Mouse (Mus musculus) midbrain, embryonic 12.5 days (tissue): ENCODE data around the gene Mrgprf. TPM values are rescaled to one million over a fixed set of nuclear protein-coding genes. Genes with fewer than 3 reads are reported as not detected.

Experiments used
- ATAC-seq: fragments of 200-750 bp; cut with Nextera tagmentation; 2 replicates; pipeline ENCODE4 v1.8.0; 2017; ENCODE audit warnings: low read depth, moderate TSS enrichment, moderate library complexity; ENCODE audit not compliant: low FRiP score
- H3K27ac ChIP-seq: fragments of 300-500 bp; sonication (generic); replicated peaks from 2 replicates; pipeline ENCODE4 v1.5.1; 2016; ENCODE audit warnings: mild to moderate bottlenecking
- H3K27me3 ChIP-seq: fragments of 300-500 bp; sonication (generic); 2 replicates; pipeline ENCODE4 v1.6.1; 2016; ENCODE audit warnings: mild to moderate bottlenecking
- H3K36me3 ChIP-seq: fragments of 300-500 bp; sonication (generic); 2 replicates; pipeline ENCODE4 v1.6.1; 2016
- H3K4me1 ChIP-seq: fragments of 300-500 bp; sonication (generic); 2 replicates; pipeline ENCODE4 v1.6.1; 2016
- H3K4me2 ChIP-seq: fragments of 300-500 bp; sonication (generic); replicated peaks from 2 replicates; pipeline ENCODE4 v1.6.1; 2016; ENCODE audit warnings: mild to moderate bottlenecking, moderate library complexity
- H3K4me3 ChIP-seq: fragments of 300-500 bp; sonication (generic); 2 replicates; pipeline ENCODE4 v1.5.1; 2016; ENCODE audit warnings: mild to moderate bottlenecking
- H3K9ac ChIP-seq: fragments of 300-500 bp; sonication (generic); replicated peaks from 2 replicates; pipeline ENCODE4 v1.6.1; 2016; ENCODE audit warnings: mild to moderate bottlenecking, moderate library complexity
- H3K9me3 ChIP-seq: fragments of 300-500 bp; sonication (generic); 2 replicates; pipeline ENCODE4 v1.6.1; 2016; ENCODE audit warnings: mild to moderate bottlenecking
- WGBS: fragments of 180-500 bp; shearing (Covaris S2); methylation state at CpG from one replicate; pipeline ENCODE4 v1.1.7; 2016; 5-methylcytosine and 5-hydroxymethylcytosine counted together
- polyA plus RNA-seq: library from polyadenylated mRNA; unstranded; fragments of >200 nt; fragmentation: Nextera tagmentation; extraction: Ambion mirVana; gene quantifications from 2 replicates; pipeline ENCODE4 v1.2.1, GENCODE M21; 2016

The Mrgprf gene
- 1.2 and 1.8 TPM in 2 replicates for polyA plus RNA-seq

- no peaks in the 10 kb centered on the region for H3K27me3 ChIP-seq
- 34% methylated on average over 13 of the region's 13 CpGs for WGBS
- no peak within 1 kb of the TSS for H3K27ac ChIP-seq
- no peaks in the 10 kb centered on the region for H3K9me3 ChIP-seq
- H3K36me3 ChIP-seq = no peaks in the 10 kb centered on the region
- no peak within 1 kb of the TSS for H3K4me3 ChIP-seq
- ATAC-seq = no peak
- H3K4me2 ChIP-seq = no peak within 1 kb of the TSS
- no peak within 1 kb of the TSS for H3K9ac ChIP-seq
- H3K4me1 ChIP-seq = peaks cover 21% of the 10 kb centered on the region
Observed at GRCm38 (mm10) chr7:145300321-145301007, at the start of gene Mrgprf. Mrgprf (plus strand) TSS chr7:145300828.

GRCm38 (mm10) chr7:145252715-145253476 lies 47.7 kb upstream of the Mrgprf start:
- ATAC-seq = peak; percentile 72

GRCm38 (mm10) chr7:145253986-145254630 lies 46.5 kb upstream of the Mrgprf start:
- Histone ChIP-seq H3K4me3 (no peak overlapping the region), H3K4me1 (0 out of 2 replicates have a peak, but pooled peaks cover 3% of the 10 kb centered on the region), H3K9ac (no peak overlapping the region), H3K27me3 (no peaks in the 10 kb centered on the region), H3K4me2 (no peak overlapping the region), H3K9me3 (no peaks in the 10 kb centered on the region), H3K36me3 (no peaks in the 10 kb centered on the region), H3K27ac (no peak overlapping the region)
- 80% methylated on average over 3 of the region's 3 CpGs for WGBS
- no peak for ATAC-seq

More at GRCm38 (mm10) chr7:145252715-145253476, 47.7 kb upstream of the Mrgprf start:
- 27% methylated on average over 8 of the region's 8 CpGs for WGBS
- Histone ChIP-seq H3K4me1 (0 out of 2 replicates have a peak, but pooled peaks cover 3% of the 10 kb centered on the region), H3K9ac (0 out of 2 replicates have a peak overlapping the region, but pooled peaks have one; percentile 34), H3K27me3 (no peaks in the 10 kb centered on the region), H3K4me2 (no peak overlapping the region), H3K36me3 (no peaks in the 10 kb centered on the region), H3K4me3 (no peak overlapping the region), H3K9me3 (no peaks in the 10 kb centered on the region), H3K27ac (no peak overlapping the region)

- 0 out of 2 replicates have a peak, but pooled peaks cover 3% of the 10 kb centered on the region for H3K4me1 ChIP-seq
- H3K27ac ChIP-seq = no peak overlapping the region
- H3K4me2 ChIP-seq = no peak overlapping the region
- H3K9me3 ChIP-seq = no peaks in the 10 kb centered on the region
- H3K36me3 ChIP-seq = 0 out of 2 replicates have a peak, but pooled peaks cover 5% of the 10 kb centered on the region
- H3K27me3 ChIP-seq = no peaks in the 10 kb centered on the region
- no peak overlapping the region for H3K9ac ChIP-seq
- no peak overlapping the region for H3K4me3 ChIP-seq
- ATAC-seq = no peak
- WGBS = 94% methylated on average over 1 of the region's 1 CpGs
Observed at GRCm38 (mm10) chr7:145256092-145256491, 44.5 kb upstream of the Mrgprf start.

GRCm38 (mm10) chr7:145264202-145264601 lies 36.4 kb upstream of the Mrgprf start:
- ATAC-seq = no peak
- Histone ChIP-seq H3K9ac (no peak overlapping the region), H3K27ac (no peak overlapping the region), H3K27me3 (no peaks in the 10 kb centered on the region), H3K4me2 (no peak overlapping the region), H3K4me3 (no peak overlapping the region), H3K9me3 (no peaks in the 10 kb centered on the region), H3K36me3 (peaks cover 15% of the 10 kb centered on the region), H3K4me1 (no peaks in the 10 kb centered on the region)
- WGBS = 85% methylated on average over 9 of the region's 9 CpGs

GRCm38 (mm10) chr7:145266011-145266410 lies 34.6 kb upstream of the Mrgprf start:
- H3K27ac ChIP-seq = no peak overlapping the region
- H3K27me3 ChIP-seq = no peaks in the 10 kb centered on the region
- H3K4me1 ChIP-seq = no peaks in the 10 kb centered on the region
- WGBS = 96% methylated on average over 2 of the region's 2 CpGs
- H3K9me3 ChIP-seq = no peaks in the 10 kb centered on the region
- H3K36me3 ChIP-seq = peaks cover 10% of the 10 kb centered on the region
- no peak overlapping the region for H3K4me2 ChIP-seq
- no peak overlapping the region for H3K9ac ChIP-seq
- no peak for ATAC-seq
- no peak overlapping the region for H3K4me3 ChIP-seq

- WGBS = 90% methylated on average over 7 of the region's 7 CpGs
- Histone ChIP-seq H3K36me3 (peaks cover 28% of the 10 kb centered on the region), H3K27ac (no peak overlapping the region), H3K4me2 (no peak overlapping the region), H3K4me1 (no peaks in the 10 kb centered on the region), H3K4me3 (no peak overlapping the region), H3K9ac (no peak overlapping the region), H3K27me3 (no peaks in the 10 kb centered on the region), H3K9me3 (no peaks in the 10 kb centered on the region)
- no peak for ATAC-seq
Observed at GRCm38 (mm10) chr7:145268890-145269289, 31.7 kb upstream of the Mrgprf start.

- WGBS = 95% methylated on average over 5 of the region's 5 CpGs
- Histone ChIP-seq H3K36me3 (peaks cover 29% of the 10 kb centered on the region), H3K4me1 (no peaks in the 10 kb centered on the region), H3K27me3 (no peaks in the 10 kb centered on the region), H3K27ac (no peak overlapping the region), H3K4me3 (no peak overlapping the region), H3K9me3 (no peaks in the 10 kb centered on the region), H3K4me2 (no peak overlapping the region), H3K9ac (no peak overlapping the region)
- no peak for ATAC-seq
Observed at GRCm38 (mm10) chr7:145270955-145271354, 29.7 kb upstream of the Mrgprf start.

- H3K9ac ChIP-seq = no peak overlapping the region
- H3K27me3 ChIP-seq = no peaks in the 10 kb centered on the region
- ATAC-seq = no peak
- peaks cover 47% of the 10 kb centered on the region for H3K36me3 ChIP-seq
- H3K4me2 ChIP-seq = no peak overlapping the region
- H3K4me1 ChIP-seq = no peaks in the 10 kb centered on the region
- WGBS = 90% methylated on average over 3 of the region's 3 CpGs
- H3K27ac ChIP-seq = no peak overlapping the region
- no peak overlapping the region for H3K4me3 ChIP-seq
- no peaks in the 10 kb centered on the region for H3K9me3 ChIP-seq
Observed at GRCm38 (mm10) chr7:145275488-145275887, 25.1 kb upstream of the Mrgprf start.

GRCm38 (mm10) chr7:145281396-145281795 lies 19.2 kb upstream of the Mrgprf start:
- Histone ChIP-seq H3K36me3 (peaks cover 28% of the 10 kb centered on the region), H3K9me3 (no peaks in the 10 kb centered on the region), H3K4me3 (no peak overlapping the region), H3K27me3 (no peaks in the 10 kb centered on the region), H3K4me2 (no peak overlapping the region), H3K9ac (no peak overlapping the region), H3K27ac (no peak overlapping the region), H3K4me1 (peaks cover 12% of the 10 kb centered on the region)
- ATAC-seq = no peak
- 80% methylated on average over 4 of the region's 4 CpGs for WGBS

- no peaks in the 10 kb centered on the region for H3K27me3 ChIP-seq
- H3K4me2 ChIP-seq = peak overlapping the region; percentile 63
- no peaks in the 10 kb centered on the region for H3K9me3 ChIP-seq
- ATAC-seq = 0 out of 2 replicates have a peak, but pooled peaks have one; percentile 7
- WGBS = 57% methylated on average over 4 of the region's 4 CpGs
- H3K4me3 ChIP-seq = peak overlapping the region; percentile 50
- peaks cover 16% of the 10 kb centered on the region for H3K36me3 ChIP-seq
- peaks cover 12% of the 10 kb centered on the region for H3K4me1 ChIP-seq
- H3K27ac ChIP-seq = no peak overlapping the region
- peak overlapping the region; percentile 59 for H3K9ac ChIP-seq
Observed at GRCm38 (mm10) chr7:145283041-145283440, 17.6 kb upstream of the Mrgprf start.
